In the genomic region with DNA sequence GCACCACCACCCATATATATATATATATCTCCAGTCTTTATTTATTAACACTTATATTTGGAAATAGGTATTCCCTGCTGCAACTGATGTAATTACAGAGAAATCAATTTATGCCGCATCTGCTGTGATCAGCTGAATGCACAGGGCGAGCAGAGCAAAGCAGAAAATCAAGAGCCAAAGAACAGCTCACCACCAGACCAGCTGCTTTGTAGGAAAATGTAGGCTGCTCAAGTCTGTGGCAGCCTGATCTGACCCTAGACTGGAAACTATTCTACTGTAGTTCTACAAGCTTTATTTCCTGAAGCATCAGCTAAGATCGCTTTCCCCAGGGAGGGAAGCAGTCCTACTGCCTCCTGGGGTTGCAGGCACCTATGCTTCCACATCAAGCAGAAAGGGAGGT, we compare ENCODE assay signal across 21 mouse cellular contexts. TPM values are rescaled to one million over a fixed set of nuclear protein-coding genes. Genes with fewer than 3 reads are reported as not detected.
A peak's percentile ranks its signal among the peaks of the same experiment; 100 is the strongest.
DNase-seq lines count a peak whose midpoint lies in the region; ATAC-seq and TF ChIP-seq lines count a peak whose summit lies in the region.
"Had no signal": no experiment of that assay in that cellular context is flagged by ENCODE, and none has a peak within 500 bp of the region (broad histone marks: within the 10 kb centered on the region; RNA-seq: fewer than 3 reads in every experiment).

No protein-coding gene starts in this region.

- no peak for ATAC-seq in forebrain, embryonic 15.5 days (replicated peaks)
- ATAC-seq in forebrain, embryonic 14.5 days: no peak
- no peak for ATAC-seq in hindbrain, embryonic 15.5 days (ENCODE audit: low FRiP score, low read depth)
- no peak for ATAC-seq in midbrain, embryonic 14.5 days (ENCODE audit: low FRiP score, low TSS enrichment)
- no peak for ATAC-seq in midbrain, embryonic 16.5 days
- ATAC-seq: CD4-positive, CD25-positive, alpha-beta regulatory T cell, adult 4 months; intestine, postnatal 0 days had no signal

- no peak overlapping the region for H3K4me2 ChIP-seq in forebrain, embryonic 15.5 days (replicated peaks)
- H3K4me2 ChIP-seq in forebrain, embryonic 14.5 days (ENCODE audit: low read length): no peak overlapping the region
- H3K4me2 ChIP-seq in hindbrain, embryonic 15.5 days: no peak overlapping the region
- no peak overlapping the region for H3K4me2 ChIP-seq in midbrain, embryonic 14.5 days (ENCODE audit: low read length)
- no peak overlapping the region for H3K4me2 ChIP-seq in midbrain, embryonic 16.5 days (ENCODE audit: low read length)
- H3K4me2 ChIP-seq: embryonic facial prominence, embryonic 12.5 days; heart, embryonic 15.5 days; liver, embryonic 11.5 days had no signal

- H3K27me3 ChIP-seq in forebrain, embryonic 15.5 days: no peaks in the 10 kb centered on the region
- no peaks in the 10 kb centered on the region for H3K27me3 ChIP-seq in forebrain, embryonic 14.5 days (replicated peaks; ENCODE audit: control insufficient read depth, insufficient read depth, low read length)
- no peaks in the 10 kb centered on the region for H3K27me3 ChIP-seq in hindbrain, embryonic 15.5 days
- H3K27me3 ChIP-seq in hindbrain, embryonic 10.5 days (ENCODE audit: insufficient read depth, poor library complexity, severe bottlenecking): no peaks in the 10 kb centered on the region
- no peaks in the 10 kb centered on the region for H3K27me3 ChIP-seq in midbrain, embryonic 14.5 days (ENCODE audit: control insufficient read depth, insufficient read depth, low read length)
- H3K27me3 ChIP-seq in midbrain, embryonic 16.5 days (ENCODE audit: control insufficient read depth, insufficient read depth, low read depth, low read length): no peaks in the 10 kb centered on the region
- H3K27me3 ChIP-seq: embryonic facial prominence, embryonic 12.5 days; heart, embryonic 15.5 days; megakaryocyte, embryonic 14.5 days had no signal

- no peaks in the 10 kb centered on the region for H3K36me3 ChIP-seq in forebrain, embryonic 15.5 days
- H3K36me3 ChIP-seq in forebrain, embryonic 14.5 days (ENCODE audit: control insufficient read depth, insufficient read depth, low read length): peaks cover 14% of the 10 kb centered on the region
- H3K36me3 ChIP-seq in hindbrain, embryonic 15.5 days: no peaks in the 10 kb centered on the region
- H3K36me3 ChIP-seq in hindbrain, embryonic 10.5 days: peaks cover 54% of the 10 kb centered on the region
- H3K36me3 ChIP-seq in midbrain, embryonic 14.5 days (ENCODE audit: control insufficient read depth, insufficient read depth, low read length): peaks cover 15% of the 10 kb centered on the region; the same call in 1 of the 2 replicates
- peaks cover 4% of the 10 kb centered on the region; the same call in 1 of the 2 replicates for H3K36me3 ChIP-seq in midbrain, embryonic 16.5 days (ENCODE audit: control insufficient read depth, insufficient read depth, low read length)
- H3K36me3 ChIP-seq: heart, embryonic 15.5 days had no signal

- peak overlapping the region; percentile 29 for H3K27ac ChIP-seq in forebrain, embryonic 15.5 days (replicated peaks)
- H3K27ac ChIP-seq in forebrain, embryonic 14.5 days (ENCODE audit: low read depth, low read length): no peak overlapping the region
- peak overlapping the region; percentile 61 for H3K27ac ChIP-seq in hindbrain, embryonic 15.5 days (replicated peaks)
- no peak overlapping the region for H3K27ac ChIP-seq in hindbrain, embryonic 10.5 days
- H3K27ac ChIP-seq in midbrain, embryonic 14.5 days (replicated peaks; ENCODE audit: low read depth, low read length): 0 out of 2 replicates have a peak overlapping the region, but pooled peaks have one; percentile 32
- H3K27ac ChIP-seq in midbrain, embryonic 16.5 days (ENCODE audit: low read length): no peak overlapping the region
- H3K27ac ChIP-seq in olfactory bulb, adult 2 months (ENCODE audit: insufficient read depth, low read depth, low read length): peak overlapping the region; percentile 29; the same call in 1 of the 2 replicates
- H3K27ac ChIP-seq: embryonic facial prominence, embryonic 12.5 days; heart, embryonic 15.5 days had no signal

- no peak for TF ChIP-seq CTCF in olfactory bulb, adult 2 months (IDR thresholded peaks at IDR 0.05; ENCODE audit: insufficient read depth, low read depth, low read length)

- peaks cover 63% of the 10 kb centered on the region for H3K4me1 ChIP-seq in forebrain, embryonic 15.5 days
- peaks cover 31% of the 10 kb centered on the region for H3K4me1 ChIP-seq in forebrain, embryonic 14.5 days (ENCODE audit: control insufficient read depth, insufficient read depth, low read length)
- peaks cover 66% of the 10 kb centered on the region for H3K4me1 ChIP-seq in hindbrain, embryonic 15.5 days (replicated peaks)
- H3K4me1 ChIP-seq in hindbrain, embryonic 10.5 days (replicated peaks): peaks cover 27% of the 10 kb centered on the region
- H3K4me1 ChIP-seq in midbrain, embryonic 14.5 days (ENCODE audit: control insufficient read depth, insufficient read depth, low read length): peaks cover 32% of the 10 kb centered on the region
- peaks cover 26% of the 10 kb centered on the region for H3K4me1 ChIP-seq in midbrain, embryonic 16.5 days (ENCODE audit: control insufficient read depth, insufficient read depth, low read length)
- peaks cover 20% of the 10 kb centered on the region for H3K4me1 ChIP-seq in olfactory bulb, adult 2 months (ENCODE audit: control insufficient read depth, insufficient read depth, low read length)

- TF ChIP-seq POLR2A in olfactory bulb, adult 2 months (IDR thresholded peaks at IDR 0.05; ENCODE audit: insufficient read depth, low read depth, low read length): no peak

- H3K9me3 ChIP-seq in forebrain, embryonic 15.5 days: no peaks in the 10 kb centered on the region
- H3K9me3 ChIP-seq in forebrain, embryonic 14.5 days (replicated peaks; ENCODE audit: control insufficient read depth, low read length): no peaks in the 10 kb centered on the region
- H3K9me3 ChIP-seq in hindbrain, embryonic 15.5 days: no peaks in the 10 kb centered on the region
- no peaks in the 10 kb centered on the region for H3K9me3 ChIP-seq in hindbrain, embryonic 10.5 days
- no peaks in the 10 kb centered on the region for H3K9me3 ChIP-seq in midbrain, embryonic 14.5 days (ENCODE audit: control insufficient read depth, low read length)
- H3K9me3 ChIP-seq in midbrain, embryonic 16.5 days (replicated peaks; ENCODE audit: control insufficient read depth, low read length, poor library complexity, severe bottlenecking): no peaks in the 10 kb centered on the region
- H3K9me3 ChIP-seq: embryonic facial prominence, embryonic 12.5 days; heart, embryonic 15.5 days; megakaryocyte, embryonic 14.5 days had no signal

- WGBS in forebrain, embryonic 15.5 days: 79% methylated on average over 3 of the region's 3 CpGs
- 73% methylated on average over 3 of the region's 3 CpGs for WGBS in forebrain, embryonic 14.5 days
- WGBS in hindbrain, embryonic 15.5 days: 55% methylated on average over 3 of the region's 3 CpGs
- WGBS in hindbrain, embryonic 10.5 days: 88% methylated on average over 3 of the region's 3 CpGs
- 82% methylated on average over 3 of the region's 3 CpGs for WGBS in midbrain, embryonic 14.5 days
- 78% methylated on average over 3 of the region's 3 CpGs for WGBS in midbrain, embryonic 16.5 days
- WGBS in olfactory bulb, adult 2 months: 18% methylated on average over 3 of the region's 3 CpGs

- no peak overlapping the region for H3K9ac ChIP-seq in forebrain, embryonic 15.5 days (replicated peaks)
- H3K9ac ChIP-seq in forebrain, embryonic 14.5 days (ENCODE audit: low read length): no peak overlapping the region
- no peak overlapping the region for H3K9ac ChIP-seq in hindbrain, embryonic 15.5 days
- H3K9ac ChIP-seq in midbrain, embryonic 14.5 days (replicated peaks; ENCODE audit: low read length): no peak overlapping the region
- H3K9ac ChIP-seq in midbrain, embryonic 16.5 days (ENCODE audit: low read depth, low read length): no peak overlapping the region
- H3K9ac ChIP-seq: embryonic facial prominence, embryonic 12.5 days; heart, embryonic 15.5 days had no signal

- H3K4me3 ChIP-seq in forebrain, embryonic 15.5 days: no peak overlapping the region
- H3K4me3 ChIP-seq in forebrain, embryonic 14.5 days (ENCODE audit: low read depth, low read length): no peak overlapping the region
- H3K4me3 ChIP-seq in hindbrain, embryonic 15.5 days: no peak overlapping the region
- no peak overlapping the region for H3K4me3 ChIP-seq in hindbrain, embryonic 10.5 days
- no peak overlapping the region for H3K4me3 ChIP-seq in midbrain, embryonic 14.5 days (replicated peaks; ENCODE audit: low read depth, low read length)
- H3K4me3 ChIP-seq in midbrain, embryonic 16.5 days (ENCODE audit: low read depth, low read length): no peak overlapping the region
- H3K4me3 ChIP-seq in olfactory bulb, adult 2 months (ENCODE audit: insufficient read depth, low read depth, low read length): no peak overlapping the region
- H3K4me3 ChIP-seq: embryonic facial prominence, embryonic 12.5 days; erythroblast, embryonic 14.5 days; heart, embryonic 15.5 days; megakaryocyte, embryonic 14.5 days; myocyte had no signal

- DNase-seq in forebrain, embryonic 14.5 days (ENCODE audit: low spot score): no peak
- DNase-seq in hindbrain, embryonic 10.5 days (ENCODE audit: low spot score): no peak
- no peak for DNase-seq in midbrain, embryonic 14.5 days
- no peak for DNase-seq in spleen, adult 12 weeks (ENCODE audit: low spot score)
- DNase-seq: adrenal gland, postnatal 14 days; cerebellum, adult 11 months; gastrocnemius, postnatal 25 days; lung, adult 18-20 months; thymus, postnatal 4 days had no signal

RNA-seq across cellular contexts. Expression of a gene that starts 33.9 kb away (rescaled TPM):
- polyA plus RNA-seq in forebrain, embryonic 15.5 days (2015; fragmentation: Nextera tagmentation; extraction: Ambion mirVana): 8.9 and 10.1 TPM in 2 replicates
- polyA plus RNA-seq in forebrain, embryonic 14.5 days (2014; fragmentation: Nextera tagmentation; extraction: Ambion mirVana): 7.4 and 8.8 TPM in 2 replicates
- polyA plus RNA-seq in hindbrain, embryonic 15.5 days (2015; fragmentation: Nextera tagmentation; extraction: Ambion mirVana): 7.7 and 8.5 TPM in 2 replicates
- polyA plus RNA-seq in hindbrain, embryonic 10.5 days (2016; fragmentation: Nextera tagmentation; extraction: Ambion mirVana): 6.8 and 9.2 TPM in 2 replicates
- 9.2 and 10.2 TPM in 2 replicates for polyA plus RNA-seq in midbrain, embryonic 14.5 days (2014; fragmentation: Nextera tagmentation; extraction: Ambion mirVana)
- 6.6 and 6.8 TPM in 2 replicates for polyA plus RNA-seq in midbrain, embryonic 16.5 days (2015; fragmentation: Nextera tagmentation; extraction: Ambion mirVana)
- not detected in 2 replicates for polyA plus RNA-seq in olfactory bulb, adult 2 months (2012; ENCODE audit: insufficient read depth, insufficient read length, low replicate concordance, missing spikeins)

Comparison
In these comparisons a context has a peak if more than half of its experiments do, and no peak if none do; other contexts are left out.
1. H3K27ac ChIP-seq: peak in forebrain, embryonic 15.5 days (single experiment), hindbrain, embryonic 15.5 days (single experiment), midbrain, embryonic 14.5 days (single experiment) and olfactory bulb, adult 2 months (single experiment); none in forebrain, embryonic 14.5 days (single experiment), hindbrain, embryonic 10.5 days (single experiment) and midbrain, embryonic 16.5 days (single experiment).